Mouse (Mus musculus): Measurements from ENCODE around the gene Fyttd1. TPM values are rescaled to one million over a fixed set of nuclear protein-coding genes. Genes with fewer than 3 reads are reported as not detected.

The Fyttd1 gene
- 60.4 and 66.5 TPM in 2 replicates for polyA plus RNA-seq (2015; fragmentation: Nextera tagmentation; extraction: Ambion mirVana)

GRCm38 (mm10) chr16:32877343-32878156 lies at the start of gene Fyttd1, which contains the start of gene Rubcn:
Gene Fyttd1, plus strand, starts transcription at chr16:32877500.
Gene Rubcn, minus strand, starts transcription at chr16:32877766.
- peak; percentile 98 for ATAC-seq (ENCODE audit: low FRiP score, low TSS enrichment)
- no peaks in the 10 kb centered on the region for H3K9me3 ChIP-seq (ENCODE audit: control insufficient read depth, low read length)
- no peaks in the 10 kb centered on the region for H3K27me3 ChIP-seq (ENCODE audit: control insufficient read depth, insufficient read depth, low read length)
- H3K36me3 ChIP-seq (ENCODE audit: control insufficient read depth, insufficient read depth, low read length), result no peaks in the 10 kb centered on the region
- peak; percentile 96 for DNase-seq (ENCODE audit: low spot score)
- H3K9ac ChIP-seq (ENCODE audit: low read length), result peak within 1 kb of the TSS; percentile 90
- peak within 1 kb of the TSS; percentile 89 for H3K4me2 ChIP-seq (replicated peaks; ENCODE audit: low read depth)
- H3K4me3 ChIP-seq (ENCODE audit: low read depth, low read length), result peak within 1 kb of the TSS; percentile 77
- peak within 1 kb of the TSS; percentile 90 for H3K27ac ChIP-seq (replicated peaks)
- no peaks in the 10 kb centered on the region; the same call in 1 of the 2 replicates for H3K4me1 ChIP-seq (replicated peaks; ENCODE audit: control insufficient read depth, insufficient read depth)
- under 1% methylated on average over 64 of the region's 83 CpGs for WGBS
- TF ChIP-seq EP300 (optimal IDR thresholded peaks at IDR 0.05) (peak; percentile 57), CTCF (IDR thresholded peaks at IDR 0.05; ENCODE audit: low read depth) (peak; percentile 70)

GRCm38 (mm10) chr16:32829104-32829503 lies 48.2 kb upstream of the Fyttd1 start:
- TF ChIP-seq EP300 (optimal IDR thresholded peaks at IDR 0.05) (no peak), CTCF (IDR thresholded peaks at IDR 0.05; ENCODE audit: low read depth) (no peak)
- no peak overlapping the region for H3K27ac ChIP-seq (replicated peaks)
- no peaks in the 10 kb centered on the region for H3K27me3 ChIP-seq (ENCODE audit: control insufficient read depth, insufficient read depth, low read length)
- no peak overlapping the region for H3K4me2 ChIP-seq (replicated peaks; ENCODE audit: low read depth)
- no peaks in the 10 kb centered on the region for H3K9me3 ChIP-seq (ENCODE audit: control insufficient read depth, low read length)
- 81% methylated on average over 11 of the region's 11 CpGs for WGBS
- ATAC-seq (ENCODE audit: low FRiP score, low TSS enrichment) (no peak), DNase-seq (ENCODE audit: low spot score) (no peak)
- peaks cover 24% of the 10 kb centered on the region for H3K36me3 ChIP-seq (ENCODE audit: control insufficient read depth, insufficient read depth, low read length)
- no peak overlapping the region for H3K9ac ChIP-seq (ENCODE audit: low read length)
- no peak overlapping the region for H3K4me3 ChIP-seq (ENCODE audit: low read depth, low read length)
- H3K4me1 ChIP-seq (replicated peaks; ENCODE audit: control insufficient read depth, insufficient read depth), result no peaks in the 10 kb centered on the region

- Histone ChIP-seq H3K4me2 (replicated peaks; ENCODE audit: low read depth) (no peak overlapping the region), H3K27ac (replicated peaks) (no peak overlapping the region), H3K4me1 (replicated peaks; ENCODE audit: control insufficient read depth, insufficient read depth) (no peaks in the 10 kb centered on the region), H3K9me3 (ENCODE audit: control insufficient read depth, low read length) (no peaks in the 10 kb centered on the region), H3K9ac (ENCODE audit: low read length) (no peak overlapping the region), H3K27me3 (ENCODE audit: control insufficient read depth, insufficient read depth, low read length) (no peaks in the 10 kb centered on the region), H3K4me3 (ENCODE audit: low read depth, low read length) (no peak overlapping the region), H3K36me3 (ENCODE audit: control insufficient read depth, insufficient read depth, low read length) (peaks cover 31% of the 10 kb centered on the region)
- WGBS, result 64% methylated on average over 4 of the region's 4 CpGs
- DNase-seq (ENCODE audit: low spot score) (no peak), ATAC-seq (ENCODE audit: low FRiP score, low TSS enrichment) (no peak)
- TF ChIP-seq CTCF (IDR thresholded peaks at IDR 0.05; ENCODE audit: low read depth), result no peak
- TF ChIP-seq EP300 (optimal IDR thresholded peaks at IDR 0.05), result no peak
Measured at GRCm38 (mm10) chr16:32831501-32831900, 45.8 kb upstream of the Fyttd1 start.

GRCm38 (mm10) chr16:32847103-32847502 lies 30.2 kb upstream of the Fyttd1 start:
- WGBS, result 95% methylated on average over 11 of the region's 11 CpGs
- ATAC-seq (ENCODE audit: low FRiP score, low TSS enrichment) (no peak), DNase-seq (ENCODE audit: low spot score) (no peak)
- no peaks in the 10 kb centered on the region for H3K4me1 ChIP-seq (replicated peaks; ENCODE audit: control insufficient read depth, insufficient read depth)
- no peak overlapping the region for H3K27ac ChIP-seq (replicated peaks)
- no peaks in the 10 kb centered on the region for H3K9me3 ChIP-seq (ENCODE audit: control insufficient read depth, low read length)
- H3K27me3 ChIP-seq (ENCODE audit: control insufficient read depth, insufficient read depth, low read length), result no peaks in the 10 kb centered on the region
- H3K36me3 ChIP-seq (ENCODE audit: control insufficient read depth, insufficient read depth, low read length), result peaks cover 27% of the 10 kb centered on the region
- TF ChIP-seq EP300 (optimal IDR thresholded peaks at IDR 0.05) (no peak), CTCF (IDR thresholded peaks at IDR 0.05; ENCODE audit: low read depth) (no peak)
- no peak overlapping the region for H3K9ac ChIP-seq (ENCODE audit: low read length)
- no peak overlapping the region for H3K4me3 ChIP-seq (ENCODE audit: low read depth, low read length)
- no peak overlapping the region for H3K4me2 ChIP-seq (replicated peaks; ENCODE audit: low read depth)

- H3K27me3 ChIP-seq (ENCODE audit: control insufficient read depth, insufficient read depth, low read length), result no peaks in the 10 kb centered on the region
- no peak overlapping the region for H3K4me2 ChIP-seq (replicated peaks; ENCODE audit: low read depth)
- H3K9me3 ChIP-seq (ENCODE audit: control insufficient read depth, low read length), result no peaks in the 10 kb centered on the region
- H3K4me1 ChIP-seq (replicated peaks; ENCODE audit: control insufficient read depth, insufficient read depth), result no peaks in the 10 kb centered on the region
- no peak for ATAC-seq (ENCODE audit: low FRiP score, low TSS enrichment)
- 82% methylated on average over 11 of the region's 11 CpGs for WGBS
- H3K27ac ChIP-seq (replicated peaks), result no peak overlapping the region
- no peak overlapping the region for H3K4me3 ChIP-seq (ENCODE audit: low read depth, low read length)
- no peak for TF ChIP-seq EP300 (optimal IDR thresholded peaks at IDR 0.05)
- DNase-seq (ENCODE audit: low spot score), result no peak
- peaks cover 14% of the 10 kb centered on the region for H3K36me3 ChIP-seq (ENCODE audit: control insufficient read depth, insufficient read depth, low read length)
- H3K9ac ChIP-seq (ENCODE audit: low read length), result no peak overlapping the region
Measured at GRCm38 (mm10) chr16:32849042-32849830, 28.1 kb upstream of the Fyttd1 start.

Measured in stomach, postnatal 0 days (tissue).